Mouse (Mus musculus): ENCODE measurements around the gene Epn3.

The Epn3 gene

DNA sequence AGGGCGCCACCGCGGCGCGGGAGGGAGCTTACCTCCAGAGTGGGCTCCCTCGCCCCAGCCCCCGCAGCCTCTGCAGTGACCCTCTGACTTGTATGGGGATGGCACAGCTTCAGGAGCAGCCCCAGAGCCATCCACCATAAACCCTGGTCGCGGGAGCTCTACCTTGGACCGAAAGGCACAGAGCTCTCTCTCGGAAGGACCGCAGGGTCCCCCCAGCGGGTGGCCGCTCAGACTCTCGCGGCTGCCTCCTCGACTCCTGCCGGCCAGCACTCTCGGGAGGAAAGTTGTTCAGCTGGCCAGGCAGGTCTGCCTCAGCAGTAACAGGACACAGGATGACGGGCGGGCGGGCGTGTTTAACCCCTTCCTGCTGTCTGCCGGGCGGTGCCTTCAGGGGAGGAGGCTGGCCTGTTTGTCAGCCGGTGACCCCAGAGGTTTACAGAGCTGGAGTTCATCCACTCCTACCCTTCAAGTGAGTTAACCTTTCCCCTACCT, at the start of gene Epn3:
Gene Epn3 (minus strand): TSS at position 314 of the 492 bp plus-strand sequence.
- DNase-seq = no peak

DNA sequence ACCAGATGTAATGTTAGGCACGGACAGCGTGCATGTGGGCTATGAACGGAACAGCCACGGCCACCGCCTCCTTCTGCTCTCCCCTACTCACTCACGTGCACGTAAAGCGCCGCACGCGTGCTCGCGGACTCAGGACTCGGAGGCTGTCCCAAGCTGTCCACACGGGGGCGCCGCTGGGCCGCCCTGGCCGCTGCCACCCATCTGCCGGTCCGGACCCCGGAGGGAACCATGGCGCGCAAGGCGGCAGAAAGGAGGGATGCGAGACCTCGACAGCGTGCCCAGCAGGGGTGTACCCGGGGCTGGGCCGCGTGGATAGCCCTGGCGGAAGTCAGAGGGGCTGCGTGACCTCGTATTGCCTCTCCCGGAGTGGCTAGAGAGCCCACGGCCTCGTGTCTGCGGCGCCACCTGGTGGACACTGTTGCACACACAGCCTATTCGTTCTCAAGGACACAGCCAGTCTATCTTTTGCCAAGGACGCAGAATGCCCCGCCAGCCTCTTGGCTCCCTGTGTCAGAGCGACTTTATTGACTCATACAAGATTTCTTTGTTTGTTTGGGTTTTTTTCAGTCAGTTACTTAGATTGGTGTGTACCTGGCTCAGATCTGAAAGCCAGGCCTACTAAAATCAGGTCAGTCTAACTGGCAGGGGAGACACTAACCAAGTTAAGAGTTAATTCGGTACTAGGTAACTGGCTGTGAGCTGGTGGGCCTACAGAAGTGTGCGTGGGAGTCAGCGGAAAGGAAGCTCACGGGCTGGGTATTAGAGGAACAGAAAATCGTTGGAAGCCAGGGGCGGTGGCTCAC, 49.3 kb upstream of the Epn3 start, which contains the start of gene Rsad1:
Gene Rsad1 (minus strand): TSS at position 368 of the 803 bp plus-strand sequence.
- DNase-seq = peak; percentile 93

DNA sequence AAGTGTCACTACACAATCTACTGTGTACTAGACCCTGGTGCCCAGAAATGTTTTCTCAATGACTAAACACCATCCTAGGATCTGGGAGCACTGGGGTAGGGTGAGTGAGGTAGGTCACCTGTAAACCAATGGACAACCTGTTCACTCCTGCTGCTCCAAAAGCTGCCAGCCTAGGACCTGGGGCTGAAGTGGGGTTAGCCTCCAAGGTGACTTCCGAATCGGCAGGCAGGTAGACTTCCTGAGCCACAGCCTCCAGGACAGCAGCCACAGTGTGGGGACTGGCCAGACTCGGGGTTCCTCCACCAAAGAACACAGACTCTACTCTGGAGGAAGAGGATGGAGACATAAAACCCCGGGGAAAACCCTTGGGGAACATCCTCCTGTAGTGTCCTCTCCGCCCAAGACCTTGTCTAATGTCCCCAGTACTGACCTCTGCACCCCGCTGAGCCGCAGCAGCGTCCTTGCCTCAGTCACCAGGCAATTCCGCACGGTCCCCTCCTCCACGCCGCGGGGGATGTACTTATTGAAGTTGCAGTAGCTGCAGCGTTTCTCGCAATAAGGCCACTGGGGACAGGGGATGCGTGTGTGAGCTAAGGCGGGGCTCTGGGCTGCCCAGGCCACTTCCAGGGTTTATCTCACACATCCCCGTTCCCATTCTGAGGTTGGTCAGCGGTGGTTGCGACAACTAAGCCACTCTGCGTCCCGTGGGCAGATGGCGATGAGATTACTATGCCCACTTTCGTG, 48.4 kb upstream of the Epn3 start:
- DNase-seq = peak; percentile 44

DNA sequence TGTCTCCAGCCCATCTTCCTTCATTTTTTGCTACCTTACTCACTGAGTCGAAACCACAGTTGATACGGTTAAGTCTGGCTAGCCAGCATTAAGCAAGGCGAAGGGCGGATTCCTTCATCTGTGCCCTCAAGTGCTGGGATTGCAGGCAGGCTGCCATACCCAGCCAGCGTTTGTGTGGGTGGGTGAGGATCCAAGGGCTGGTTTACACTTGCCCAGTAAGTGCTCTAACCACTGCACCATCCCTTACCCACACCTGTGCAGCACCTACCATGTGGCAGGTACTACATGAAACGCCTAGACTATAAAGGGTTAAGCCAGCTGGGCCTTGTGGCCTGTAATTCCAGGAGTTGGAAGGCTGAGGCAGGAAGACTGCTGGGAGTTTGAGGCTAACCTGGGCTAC, 47.5 kb upstream of the Epn3 start:
- no peak for DNase-seq

DNA sequence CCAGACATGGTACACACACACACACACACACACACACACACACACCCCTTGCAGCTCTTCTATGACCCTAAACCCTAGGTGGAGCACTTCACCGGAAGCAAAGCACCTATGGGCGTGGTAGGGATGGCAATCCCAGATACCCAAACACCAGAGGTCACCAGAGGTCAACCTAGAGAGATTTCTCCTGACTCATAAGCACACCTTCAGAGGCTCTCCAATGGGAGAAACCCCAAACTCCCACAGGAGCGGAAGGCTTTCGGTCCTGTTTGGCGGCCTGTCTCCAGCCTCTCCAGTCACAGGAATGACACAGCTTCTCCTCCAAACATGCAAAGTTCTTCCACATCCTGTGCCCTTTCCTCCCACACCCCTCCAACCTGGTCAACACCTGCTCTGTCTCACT, 46.6 kb upstream of the Epn3 start:
- no peak for DNase-seq

DNA sequence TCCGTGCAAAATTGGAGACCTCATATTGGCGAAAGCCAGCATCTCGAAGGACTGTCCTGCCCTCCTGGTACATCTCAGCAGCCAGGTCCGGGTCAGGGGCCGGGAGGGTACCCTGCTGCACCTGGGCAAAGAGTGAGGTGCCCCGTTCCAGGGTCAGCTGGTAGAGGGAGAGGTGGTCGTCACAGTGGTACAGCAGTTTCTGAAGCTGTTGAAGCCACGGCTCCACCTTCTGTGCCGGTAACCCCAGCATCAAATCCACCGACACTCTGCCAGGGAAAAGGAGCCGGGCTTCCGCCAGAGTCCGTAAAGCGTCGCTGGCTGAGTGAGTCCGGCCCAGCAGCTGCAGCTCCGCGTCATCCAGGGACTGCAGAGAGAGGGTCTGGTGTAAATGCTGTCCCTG, 44.6 kb upstream of the Epn3 start:
- DNase-seq = no peak

DNA sequence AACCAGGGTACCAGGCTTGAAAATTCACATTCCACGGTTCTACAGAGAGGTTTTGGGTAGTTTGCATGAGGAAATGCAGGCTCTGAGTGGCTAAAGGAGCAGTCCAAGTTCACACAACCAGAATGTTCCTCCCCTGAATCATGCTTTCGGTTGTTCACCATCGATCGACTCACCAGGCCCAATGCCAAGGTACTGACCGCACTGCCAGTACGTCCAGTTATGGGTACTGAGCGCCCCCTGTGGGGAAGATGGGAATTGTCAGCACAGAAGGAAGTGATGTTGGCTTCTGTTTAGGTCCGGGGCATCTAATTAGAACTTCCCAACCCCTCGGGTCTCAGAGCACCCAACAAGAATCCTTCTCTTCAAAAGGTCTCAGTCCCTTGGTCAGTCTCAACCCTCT, 44.2 kb upstream of the Epn3 start:
- peak; percentile 53 for DNase-seq

DNA sequence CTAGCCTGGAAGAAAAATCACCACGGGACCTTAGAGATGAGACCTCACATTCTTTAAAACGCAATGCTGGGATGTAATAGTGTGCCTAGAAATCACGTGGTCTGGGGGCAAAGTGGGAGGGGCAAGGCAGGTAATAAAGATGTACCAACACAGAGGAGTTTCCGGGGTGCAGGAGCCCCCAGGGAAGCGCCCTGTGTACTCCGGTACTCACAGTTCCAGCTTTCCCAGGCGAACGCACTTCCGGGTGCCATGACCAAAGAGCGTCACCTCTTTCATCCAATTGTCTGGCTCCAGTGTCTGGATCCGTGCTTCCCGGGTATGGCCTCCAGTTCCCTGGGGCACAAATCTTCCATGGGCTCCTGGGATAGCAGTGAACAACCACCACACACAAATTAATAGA, 43.6 kb upstream of the Epn3 start:
- DNase-seq = no peak

DNA sequence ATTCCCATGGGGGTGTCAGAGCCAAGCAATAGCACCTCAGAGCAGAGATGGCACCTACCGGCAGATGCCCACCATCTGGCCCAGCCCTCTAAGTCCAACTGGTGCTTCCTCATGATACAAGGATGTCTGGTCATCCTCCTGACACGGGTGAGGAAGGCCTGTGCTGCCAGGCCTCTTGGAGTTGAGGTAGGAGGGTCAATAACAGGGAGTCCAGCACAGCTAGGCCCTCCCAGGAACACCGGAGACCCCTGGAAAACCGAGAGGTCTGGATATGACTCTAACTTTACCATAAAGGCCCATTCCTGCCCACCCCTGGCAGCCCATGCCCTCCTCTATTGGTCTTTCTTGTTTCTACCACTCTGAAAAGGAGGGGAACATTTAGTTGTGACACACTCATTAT, 42.6 kb upstream of the Epn3 start:
- no peak for DNase-seq

DNA sequence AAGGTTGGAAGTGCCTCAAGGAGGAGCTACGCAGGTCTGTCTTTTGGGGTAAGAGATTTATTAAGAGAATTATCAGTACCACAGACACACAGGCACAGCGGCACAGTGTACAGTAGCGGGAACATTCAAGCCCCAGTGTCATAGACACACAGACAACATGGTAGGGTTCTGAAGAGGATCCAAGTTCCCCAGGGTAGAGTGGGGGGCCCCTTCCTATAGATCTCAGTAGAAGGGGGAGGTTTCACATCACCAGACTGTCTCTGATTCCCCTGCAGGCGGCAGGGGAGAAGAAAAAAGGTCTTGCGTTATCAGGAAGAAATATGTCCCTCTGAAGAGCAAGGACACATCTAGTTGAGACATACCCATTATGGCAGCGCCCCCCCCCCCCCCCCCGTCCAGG, 40.0 kb upstream of the Epn3 start:
- no peak for DNase-seq

DNA sequence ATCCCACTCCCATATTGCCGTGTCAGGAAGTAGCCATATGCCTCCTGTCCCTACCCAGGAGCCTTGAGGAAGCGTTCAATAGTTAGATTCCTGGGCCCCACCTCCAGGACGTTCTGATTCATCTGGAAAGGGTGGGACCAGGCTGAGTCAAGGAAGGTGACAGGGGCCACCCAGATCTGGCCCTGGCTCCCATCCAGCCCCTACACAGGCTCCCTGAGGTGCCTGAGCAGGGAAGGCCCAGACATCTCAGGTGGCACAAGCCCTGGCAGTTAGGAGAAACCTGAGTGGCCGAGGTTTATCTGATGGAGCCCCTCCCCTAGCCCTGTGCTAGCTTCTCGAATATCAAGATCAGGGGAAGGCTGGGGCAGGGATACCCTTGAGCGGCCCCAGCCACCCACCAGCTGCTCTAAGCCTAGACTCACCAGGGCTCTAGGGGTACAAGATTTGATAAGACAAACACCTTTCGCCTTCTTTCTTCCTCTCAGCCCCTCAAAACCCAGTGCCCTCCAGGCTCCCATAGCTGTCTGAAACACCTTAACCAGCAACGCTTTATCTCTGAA, 39.0 kb upstream of the Epn3 start:
- no peak for DNase-seq

DNA sequence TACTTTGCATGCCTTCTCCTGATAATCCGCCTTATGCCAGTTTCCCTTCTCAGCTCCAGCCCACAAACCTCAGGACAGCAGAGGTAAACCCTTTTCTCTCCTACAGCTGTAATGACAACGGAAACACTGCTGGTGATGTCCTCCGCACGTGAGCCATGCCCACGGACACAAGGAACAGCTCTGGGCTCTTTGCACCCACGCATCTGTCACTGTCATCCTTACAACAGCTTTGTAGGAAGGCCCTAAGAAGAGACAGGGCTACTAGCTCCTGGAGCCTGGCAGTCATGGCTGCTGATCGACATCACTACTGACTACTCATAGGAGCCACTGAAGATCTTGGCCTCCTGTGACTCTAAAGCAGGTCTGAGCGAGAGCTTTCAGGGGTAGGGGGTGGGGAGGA, 33.4 kb upstream of the Epn3 start:
- no peak for DNase-seq

DNA sequence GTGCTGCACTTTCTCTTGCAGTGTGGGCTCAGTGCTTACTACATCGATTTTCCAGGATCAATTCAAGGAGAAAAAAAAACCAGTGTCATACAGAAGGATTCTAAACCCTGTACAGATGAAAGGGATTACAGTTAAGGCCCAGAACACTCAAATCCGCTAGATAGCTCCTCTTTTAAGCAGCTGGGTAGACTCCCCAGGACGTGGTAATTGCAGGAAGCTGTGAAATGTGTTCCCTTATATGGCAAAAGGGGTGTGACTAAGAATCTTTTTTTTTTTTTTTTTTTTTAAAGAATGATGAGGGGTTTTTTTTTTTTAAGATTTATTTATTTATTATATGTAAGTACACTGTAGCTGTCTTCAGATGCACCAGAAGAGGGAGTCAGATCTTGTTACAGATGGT, 29.1 kb upstream of the Epn3 start:
- no peak for DNase-seq

DNA sequence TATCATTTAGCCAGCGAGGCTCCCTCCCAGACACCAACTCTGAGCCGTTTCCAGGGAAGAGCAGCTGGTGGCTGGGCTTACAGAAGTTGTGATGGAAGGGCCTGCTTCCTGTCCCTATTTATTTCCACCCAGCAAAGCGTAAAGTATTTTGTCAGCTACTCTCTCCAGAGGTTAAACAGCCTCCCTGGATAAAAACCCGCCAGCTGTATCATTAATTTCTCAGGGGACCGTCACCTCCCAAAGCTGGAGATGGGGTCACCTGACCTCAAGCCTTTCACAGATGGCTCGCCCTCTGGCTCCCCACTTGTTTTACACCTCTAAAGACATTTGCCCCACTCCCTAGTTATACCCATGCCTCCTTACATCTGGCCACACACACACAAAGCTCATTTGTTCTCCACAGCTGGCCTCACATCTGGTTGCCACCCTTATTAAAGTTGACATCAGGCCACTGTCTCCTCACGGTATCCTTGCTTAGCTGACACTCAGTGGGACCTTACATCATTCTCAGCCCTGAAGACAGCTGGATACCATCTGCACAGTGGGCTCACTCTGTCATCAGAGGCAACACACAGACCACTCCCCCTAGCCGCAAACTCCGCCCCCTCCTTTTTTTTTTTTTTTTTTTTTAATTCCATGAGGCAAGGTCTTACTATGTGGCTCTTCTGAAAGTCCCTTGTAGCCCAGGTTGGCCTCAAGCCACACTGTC, 26.6 kb upstream of the Epn3 start:
- no peak for DNase-seq

DNA sequence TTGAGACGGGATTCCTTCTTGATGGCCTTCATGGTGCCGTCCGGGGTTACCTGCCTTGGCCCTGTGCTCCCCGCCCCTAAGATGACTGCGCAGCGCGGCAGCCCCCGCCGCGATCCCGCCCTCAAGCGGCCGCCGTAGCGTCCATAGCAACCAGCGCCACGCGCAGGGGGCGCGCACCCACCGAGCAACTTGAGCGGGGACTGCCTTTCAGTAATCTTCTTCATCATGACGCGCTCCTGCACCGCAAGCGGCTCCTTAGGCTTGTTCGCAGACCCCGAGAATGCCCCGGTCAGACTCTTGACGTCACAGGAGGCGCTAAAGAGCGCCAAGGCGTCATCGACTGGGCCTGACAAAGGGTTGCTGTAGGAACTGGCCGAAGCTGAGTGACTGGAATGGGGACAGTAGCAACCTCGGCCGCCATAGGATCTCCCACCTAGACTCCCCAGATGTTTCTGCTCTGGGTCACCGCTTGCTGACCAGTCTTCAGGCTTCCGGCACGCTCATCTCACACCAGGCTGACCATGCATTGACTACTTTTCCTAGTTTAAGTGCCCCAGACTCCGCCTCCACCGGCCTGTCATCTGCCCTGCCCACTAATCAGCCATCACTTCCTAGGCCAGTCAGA, 21.6 kb upstream of the Epn3 start, which contains the start of gene Mycbpap:
Gene Mycbpap (minus strand): TSS at position 524 of the 625 bp plus-strand sequence.
- DNase-seq = peak; percentile 39

DNA sequence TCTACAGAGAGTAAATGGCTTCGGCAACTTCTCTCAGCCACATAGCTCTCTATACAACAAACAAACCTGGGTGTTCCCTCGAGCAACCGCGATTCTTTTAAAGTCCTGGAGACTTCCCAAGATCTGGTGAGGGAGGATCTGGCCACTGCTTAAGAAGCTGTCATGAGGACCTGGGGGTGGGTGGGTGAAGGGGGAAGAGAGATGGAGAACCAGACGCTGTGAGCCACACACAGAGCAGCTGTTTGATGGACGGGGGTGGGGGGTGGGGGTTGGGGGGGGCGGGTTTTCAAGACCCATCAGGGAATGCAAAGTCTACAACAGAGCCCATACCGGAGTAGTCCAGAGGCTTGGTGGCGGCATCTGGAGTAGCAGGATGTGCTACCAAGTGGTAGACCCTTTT, 13.7 kb upstream of the Epn3 start:
- DNase-seq = no peak

DNA sequence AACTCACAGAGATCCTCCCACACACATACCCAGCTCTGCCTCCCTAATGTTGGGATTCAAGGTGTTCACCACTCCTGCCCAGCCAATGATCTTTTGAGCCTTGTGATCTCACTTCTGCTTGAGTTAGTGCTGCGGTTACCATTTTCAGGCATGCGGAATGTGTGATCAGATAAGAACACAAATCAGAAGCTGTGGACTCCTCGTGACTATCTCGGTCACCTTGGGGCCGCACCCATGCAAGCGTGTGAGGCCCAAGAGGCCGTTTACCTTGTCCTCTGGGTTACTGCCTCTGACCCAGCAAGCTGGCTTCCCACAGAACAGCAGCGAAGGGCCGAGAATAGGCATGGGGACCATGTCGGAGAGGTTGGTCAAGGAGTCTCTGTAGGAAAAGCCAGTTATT, 9.2 kb upstream of the Epn3 start:
- DNase-seq = no peak

DNA sequence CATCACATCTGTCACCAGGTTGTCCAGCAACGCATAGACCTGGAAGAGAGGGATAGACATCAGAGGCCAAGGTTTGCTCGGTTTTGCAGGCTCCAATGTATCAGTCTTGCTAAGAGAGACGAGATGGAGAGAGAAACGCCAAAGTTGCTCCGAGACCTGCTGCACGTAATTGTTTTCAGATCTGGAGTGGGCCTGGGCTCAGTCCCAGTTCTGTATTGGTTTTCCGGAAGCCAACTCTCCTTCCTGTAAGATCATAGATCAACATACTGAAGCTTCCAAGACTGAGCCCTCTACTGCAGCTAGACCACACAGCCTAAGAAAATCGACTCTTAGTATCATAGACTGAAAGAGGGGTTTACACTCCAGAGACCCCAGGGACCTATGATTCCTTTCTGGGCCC, 1.7 kb upstream of the Epn3 start:
- DNase-seq = no peak

DNA sequence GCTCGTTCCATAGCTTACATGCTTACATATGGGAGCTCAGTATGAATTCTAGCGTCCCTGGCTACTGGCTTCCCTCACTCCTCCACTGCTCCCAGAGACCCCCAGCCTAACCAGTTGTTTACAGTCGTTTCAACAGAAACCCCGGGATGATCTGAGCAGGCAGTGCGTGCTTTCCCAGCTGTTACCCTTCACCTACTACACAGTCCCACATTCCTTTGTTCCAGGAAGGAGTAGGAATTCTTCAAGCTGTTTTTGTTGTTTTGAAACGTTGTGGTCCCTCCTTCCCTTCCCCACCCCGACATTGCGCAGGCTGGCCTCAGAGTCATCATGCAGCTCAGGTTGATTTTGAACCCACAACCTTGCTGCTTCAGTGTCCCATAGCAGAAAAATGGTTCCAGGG, 588 bp upstream of the Epn3 start:
- DNase-seq = no peak

DNA sequence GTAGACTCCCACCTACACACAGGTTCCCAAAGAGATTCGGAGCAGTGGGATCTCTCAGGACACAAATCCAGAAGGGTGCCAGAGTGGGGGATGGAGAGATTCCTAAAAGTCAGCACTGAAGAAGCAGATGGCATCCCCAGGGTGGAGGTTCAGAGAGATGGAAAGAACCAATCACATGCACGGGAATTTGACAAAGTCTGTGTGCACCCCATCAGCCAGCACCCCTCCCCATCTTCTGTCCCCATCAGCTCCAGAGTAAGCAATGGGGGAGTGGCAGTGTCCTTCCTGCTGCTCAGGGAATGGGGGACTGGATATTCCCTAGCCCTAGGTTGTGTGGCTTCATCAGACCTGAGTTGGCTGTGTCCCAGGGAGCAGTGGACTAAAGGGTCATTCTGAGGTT, 739 bp downstream of the Epn3 start:
- no peak for DNase-seq

DNA sequence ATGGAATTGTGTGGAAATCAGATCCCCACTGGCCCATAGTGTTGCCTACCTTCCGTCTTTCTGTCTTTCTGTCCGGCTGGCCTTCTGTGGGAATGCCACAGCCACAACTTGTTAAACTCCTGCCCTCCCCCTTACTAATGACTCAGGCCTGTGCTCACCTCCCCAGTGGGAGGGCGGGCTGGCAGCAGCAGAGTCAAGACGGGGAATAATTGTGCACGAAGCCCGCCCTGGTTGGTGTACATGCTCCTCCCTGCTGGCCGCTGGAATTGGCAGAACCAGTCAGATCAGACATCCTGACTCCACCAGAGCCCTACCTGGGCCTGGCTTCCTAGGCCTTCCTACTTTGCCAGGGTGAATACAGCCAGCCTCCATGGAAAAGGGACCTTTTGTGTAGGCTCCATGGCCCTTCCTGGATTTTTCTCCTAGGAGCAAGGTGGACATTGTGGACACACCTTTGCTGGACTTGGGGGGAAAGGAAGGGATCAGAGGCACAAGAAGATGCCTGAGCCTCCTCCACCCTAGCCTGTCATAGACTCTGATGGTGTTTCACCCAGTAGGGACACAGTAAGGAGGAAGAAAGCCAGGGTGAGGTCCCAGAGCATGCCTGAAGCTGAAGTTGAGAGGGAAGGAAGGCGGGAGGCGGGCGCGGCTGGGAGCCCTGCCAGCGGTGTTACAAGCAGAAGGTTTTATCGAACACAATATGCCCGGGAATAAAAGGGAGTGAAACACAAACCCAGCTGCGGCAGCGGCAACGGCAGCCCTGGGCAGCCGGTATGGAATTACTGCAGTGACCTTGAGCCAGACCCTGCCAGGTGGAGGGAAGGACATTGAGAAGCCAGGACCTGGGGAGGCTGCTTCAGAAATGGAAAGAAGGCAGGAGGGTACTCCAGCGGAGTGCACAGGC, 1.4 kb downstream of the Epn3 start:
- DNase-seq = no peak

DNA sequence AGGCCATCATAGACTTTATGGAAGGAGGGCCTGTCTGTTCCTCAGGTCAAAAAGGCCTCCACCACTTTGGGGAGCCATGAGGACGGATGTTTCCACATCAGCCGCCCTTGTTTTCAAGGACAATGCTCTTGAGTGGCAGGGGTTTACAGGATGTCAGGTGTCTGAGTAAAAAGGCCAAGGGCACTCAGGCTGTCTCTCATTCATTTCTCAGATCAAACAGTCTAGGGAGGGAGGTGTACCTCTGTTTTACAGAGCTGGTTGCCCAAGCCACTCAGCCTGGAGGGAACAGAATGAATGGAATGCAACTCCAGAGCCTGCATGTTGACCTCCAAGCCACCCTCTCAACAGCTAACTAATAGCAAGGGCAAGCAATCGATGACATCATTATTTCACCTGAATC, 4.4 kb downstream of the Epn3 start:
- DNase-seq = no peak

Data from thymus, postnatal 14 days (tissue).